In genomic region chr13:56214633-56215032, GRCm38 (mm10) we compare ENCODE assay signal across 23 mouse cellular contexts. TPM values are rescaled to one million over a fixed set of nuclear protein-coding genes. Genes with fewer than 3 reads are reported as not detected.
DNase-seq lines count a peak whose midpoint lies in the region; ATAC-seq lines count a peak whose summit lies in the region.
"Had no signal": no experiment of that assay in that cellular context is flagged by ENCODE, and none has a peak within 500 bp of the region (broad histone marks: within the 10 kb centered on the region; RNA-seq: fewer than 3 reads in every experiment).

No protein-coding gene starts in this region.

- ATAC-seq in forebrain, embryonic 13.5 days: 0 out of 2 replicates have a peak, but pooled peaks have one; percentile 24
- no peak for ATAC-seq in forebrain, embryonic 16.5 days
- no peak for ATAC-seq in neural tube, embryonic 15.5 days (ENCODE audit: low FRiP score)
- ATAC-seq in midbrain, embryonic 11.5 days (ENCODE audit: low FRiP score): peak; percentile 45; the same call in 1 of the 2 replicates
- ATAC-seq: intestine, embryonic 15.5 days had no signal

- H3K27me3 ChIP-seq in forebrain, embryonic 13.5 days: peaks cover 35% of the 10 kb centered on the region
- no peaks in the 10 kb centered on the region for H3K27me3 ChIP-seq in forebrain, embryonic 16.5 days (replicated peaks; ENCODE audit: control insufficient read depth, insufficient read depth, low read length)
- peaks cover 41% of the 10 kb centered on the region for H3K27me3 ChIP-seq in neural tube, embryonic 15.5 days (replicated peaks)
- H3K27me3 ChIP-seq in midbrain, embryonic 11.5 days (ENCODE audit: control insufficient read depth, insufficient read depth, low read length): peaks cover 50% of the 10 kb centered on the region

- 0 out of 2 replicates have a peak, but pooled peaks cover 4% of the 10 kb centered on the region for H3K36me3 ChIP-seq in forebrain, embryonic 13.5 days (ENCODE audit: poor library complexity, severe bottlenecking)
- no peaks in the 10 kb centered on the region for H3K36me3 ChIP-seq in forebrain, embryonic 16.5 days (ENCODE audit: control insufficient read depth, insufficient read depth)
- no peaks in the 10 kb centered on the region for H3K36me3 ChIP-seq in neural tube, embryonic 15.5 days
- no peaks in the 10 kb centered on the region for H3K36me3 ChIP-seq in midbrain, embryonic 11.5 days (ENCODE audit: control insufficient read depth, insufficient read depth, low read length)
- H3K36me3 ChIP-seq: embryonic facial prominence, embryonic 12.5 days; heart, embryonic 15.5 days; intestine, embryonic 15.5 days; kidney, embryonic 15.5 days; limb, embryonic 13.5 days; liver, embryonic 15.5 days; neural tube, embryonic 12.5 days had no signal

- DNase-seq in neural tube, embryonic 10.5 days (ENCODE audit: extremely low spot score, low spot score): no peak
- no peak for DNase-seq in midbrain, embryonic 11.5 days (ENCODE audit: low spot score, missing footprints)
- DNase-seq in kidney, postnatal 14 days: no peak
- DNase-seq in urinary bladder, postnatal 14 days (ENCODE audit: low spot score): no peak
- DNase-seq: adrenal gland, postnatal 25 days; cerebellum, adult 2 months; gastrocnemius, postnatal 25 days; heart, adult 2 months; heart, postnatal 4 days; spleen, adult 18-20 months; thymus, postnatal 36 days had no signal

- 9% methylated on average over 5 of the region's 5 CpGs for WGBS in forebrain, embryonic 13.5 days
- 5% methylated on average over 5 of the region's 5 CpGs for WGBS in forebrain, embryonic 16.5 days
- WGBS in neural tube, embryonic 15.5 days: 53% methylated on average over 5 of the region's 5 CpGs
- WGBS in midbrain, embryonic 11.5 days: 14% methylated on average over 5 of the region's 5 CpGs

- no peak overlapping the region for H3K9ac ChIP-seq in forebrain, embryonic 13.5 days
- no peak overlapping the region for H3K9ac ChIP-seq in forebrain, embryonic 16.5 days (replicated peaks; ENCODE audit: low read depth, low read length)
- no peak overlapping the region for H3K9ac ChIP-seq in neural tube, embryonic 15.5 days (replicated peaks)
- H3K9ac ChIP-seq in midbrain, embryonic 11.5 days (ENCODE audit: low read length): no peak overlapping the region
- H3K9ac ChIP-seq: embryonic facial prominence, embryonic 12.5 days; heart, embryonic 15.5 days; intestine, embryonic 15.5 days; kidney, embryonic 15.5 days; limb, embryonic 13.5 days; liver, embryonic 15.5 days; neural tube, embryonic 12.5 days had no signal

- H3K27ac ChIP-seq in forebrain, embryonic 13.5 days: peak overlapping the region; percentile 63
- no peak overlapping the region for H3K27ac ChIP-seq in forebrain, embryonic 16.5 days (ENCODE audit: low read length)
- H3K27ac ChIP-seq in neural tube, embryonic 15.5 days (replicated peaks): peak overlapping the region; percentile 4; the same call in 1 of the 2 replicates
- H3K27ac ChIP-seq in midbrain, embryonic 11.5 days (ENCODE audit: low read depth, low read length): peak overlapping the region; percentile 5; the same call in 1 of the 2 replicates
- H3K27ac ChIP-seq: embryonic facial prominence, embryonic 12.5 days; heart, adult 2 months; heart, embryonic 15.5 days; intestine, embryonic 15.5 days; kidney, embryonic 15.5 days; limb, embryonic 13.5 days; liver, embryonic 15.5 days; neural tube, embryonic 12.5 days had no signal

- peaks cover 5% of the 10 kb centered on the region; the same call in 1 of the 2 replicates for H3K9me3 ChIP-seq in forebrain, embryonic 13.5 days (replicated peaks)
- peaks cover 4% of the 10 kb centered on the region; the same call in 1 of the 2 replicates for H3K9me3 ChIP-seq in forebrain, embryonic 16.5 days (ENCODE audit: control insufficient read depth, low read length)
- no peaks in the 10 kb centered on the region; the same call in 1 of the 2 replicates for H3K9me3 ChIP-seq in neural tube, embryonic 15.5 days (replicated peaks)
- peaks cover 5% of the 10 kb centered on the region; the same call in 1 of the 2 replicates for H3K9me3 ChIP-seq in midbrain, embryonic 11.5 days (ENCODE audit: control insufficient read depth, low read length)
- H3K9me3 ChIP-seq: heart, embryonic 15.5 days; intestine, embryonic 15.5 days; kidney, embryonic 15.5 days; limb, embryonic 13.5 days; liver, embryonic 15.5 days had no signal

- no peak overlapping the region for H3K4me2 ChIP-seq in forebrain, embryonic 13.5 days
- H3K4me2 ChIP-seq in forebrain, embryonic 16.5 days (ENCODE audit: low read length): no peak overlapping the region
- H3K4me2 ChIP-seq in neural tube, embryonic 15.5 days: no peak overlapping the region
- H3K4me2 ChIP-seq in midbrain, embryonic 11.5 days: no peak overlapping the region
- H3K4me2 ChIP-seq: embryonic facial prominence, embryonic 12.5 days; heart, embryonic 15.5 days; intestine, embryonic 15.5 days; kidney, embryonic 15.5 days; limb, embryonic 13.5 days; liver, embryonic 15.5 days; neural tube, embryonic 12.5 days had no signal

- peaks cover 31% of the 10 kb centered on the region for H3K4me1 ChIP-seq in forebrain, embryonic 13.5 days
- peaks cover 9% of the 10 kb centered on the region; the same call in 1 of the 2 replicates for H3K4me1 ChIP-seq in forebrain, embryonic 16.5 days (replicated peaks; ENCODE audit: control insufficient read depth, insufficient read depth, low read length)
- H3K4me1 ChIP-seq in neural tube, embryonic 15.5 days: no peaks in the 10 kb centered on the region
- peaks cover 25% of the 10 kb centered on the region for H3K4me1 ChIP-seq in midbrain, embryonic 11.5 days (ENCODE audit: control insufficient read depth, insufficient read depth, low read length)
- H3K4me1 ChIP-seq: heart, embryonic 15.5 days; intestine, embryonic 15.5 days; kidney, embryonic 15.5 days; liver, embryonic 15.5 days had no signal

- no peak overlapping the region for H3K4me3 ChIP-seq in forebrain, embryonic 13.5 days
- no peak overlapping the region for H3K4me3 ChIP-seq in forebrain, embryonic 16.5 days (replicated peaks; ENCODE audit: low read length)
- H3K4me3 ChIP-seq in neural tube, embryonic 15.5 days (replicated peaks): no peak overlapping the region
- no peak overlapping the region for H3K4me3 ChIP-seq in midbrain, embryonic 11.5 days (ENCODE audit: low read depth, low read length)
- H3K4me3 ChIP-seq: embryonic facial prominence, embryonic 12.5 days; heart, adult 2 months; heart, embryonic 15.5 days; intestine, embryonic 15.5 days; kidney, embryonic 15.5 days; limb, embryonic 13.5 days; liver, embryonic 15.5 days; neural tube, embryonic 12.5 days had no signal

RNA-seq across cellular contexts. Expression of gene Tifab, which starts 35.9 kb away (rescaled TPM):
- 0.52 and 0.53 TPM in 2 replicates for polyA plus RNA-seq in forebrain, embryonic 13.5 days (2015; fragmentation: Nextera tagmentation; extraction: Ambion mirVana)
- polyA plus RNA-seq in forebrain, embryonic 16.5 days (2015; fragmentation: Nextera tagmentation; extraction: Ambion mirVana): 0.91 and 1.2 TPM in 2 replicates
- polyA plus RNA-seq in neural tube, embryonic 15.5 days (2015; fragmentation: Nextera tagmentation; extraction: Ambion mirVana): 1.1 and 2.3 TPM in 2 replicates
- 0.43 and 0.60 TPM in 2 replicates for polyA plus RNA-seq in midbrain, embryonic 11.5 days (2014; fragmentation: Nextera tagmentation; extraction: Ambion mirVana)

RNA-seq across cellular contexts. Expression of gene Neurog1, which starts 37.3 kb away (rescaled TPM):
- polyA plus RNA-seq in forebrain, embryonic 13.5 days (2015; fragmentation: Nextera tagmentation; extraction: Ambion mirVana): 13.0 and 13.1 TPM in 2 replicates
- 2.3 and 2.6 TPM in 2 replicates for polyA plus RNA-seq in forebrain, embryonic 16.5 days (2015; fragmentation: Nextera tagmentation; extraction: Ambion mirVana)
- polyA plus RNA-seq in neural tube, embryonic 15.5 days (2015; fragmentation: Nextera tagmentation; extraction: Ambion mirVana): 0.18 TPM in 1 of 2 replicates, not detected in the other
- 35.6 and 42.1 TPM in 2 replicates for polyA plus RNA-seq in midbrain, embryonic 11.5 days (2014; fragmentation: Nextera tagmentation; extraction: Ambion mirVana)
- polyA plus RNA-seq: cerebellum, adult 2 months; heart, adult 2 months; heart, embryonic 15.5 days; intestine, embryonic 15.5 days; kidney, embryonic 15.5 days; large intestine, adult 2 months; limb, embryonic 13.5 days; liver, embryonic 15.5 days; lung, embryonic 16.5 days had no signal

Comparison
In these comparisons a context has a peak if more than half of its experiments do, and no peak if none do; other contexts are left out.
1. ATAC-seq: peak in forebrain, embryonic 13.5 days (single experiment) and midbrain, embryonic 11.5 days (single experiment); none in forebrain, embryonic 16.5 days (single experiment) and neural tube, embryonic 15.5 days (single experiment).